Mouse (Mus musculus) stomach, adult 2 months (tissue): ENCODE measurements around the gene Dgkq. TPM values are rescaled to one million over a fixed set of nuclear protein-coding genes. Genes with fewer than 3 reads are reported as not detected.

ENCODE experiments used
- polyA plus RNA-seq: library from polyadenylated mRNA; depleted of rRNA; stranded (reverse); fragments of >200 nt; gene quantifications from 2 replicates; pipeline ENCODE4 v1.2.3, GENCODE M21; 2012; rRNA removed

Dgkq gene
- polyA plus RNA-seq, result 5.6 TPM in 2 replicates

GRCm38 (mm10) chr5:108668977-108669936 is at the start of gene Dgkq:
Gene Dgkq (minus strand): TSS chr5:108669672.

GRCm38 (mm10) chr5:108692271-108692670 is 22.8 kb upstream of the Dgkq start, which contains the start of gene Fgfrl1:
Gene Fgfrl1 (plus strand): TSS chr5:108692382.

GRCm38 (mm10) chr5:108675251-108675816 is 5.9 kb upstream of the Dgkq start, which contains the start of gene Slc26a1:
Gene Slc26a1 (minus strand): TSS chr5:108675569.

GRCm38 (mm10) chr5:108659698-108660631 is 9.5 kb downstream of the Dgkq start, which contains the start of gene Idua:
Gene Idua (plus strand): TSS chr5:108660331.

GRCm38 (mm10) chr5:108629634-108630483 is 39.6 kb downstream of the Dgkq start, which contains the start of the genes Gak and Tmem175:
Gene Gak (minus strand): TSS chr5:108629755.
Gene Tmem175 (plus strand): TSS chr5:108629770.

Other genes with a start within 250 kb of the Dgkq start
- gene Atp5k, start 235.2 kb downstream of the Dgkq start, polyA plus RNA-seq, result 23.2 and 25.8 TPM in 2 replicates
- 14.7 and 20.7 TPM in 2 replicates for gene Mfsd7a, start 220.8 kb downstream of the Dgkq start, polyA plus RNA-seq
- 4.5 and 6.3 TPM in 2 replicates for gene Pcgf3, start 208.4 kb downstream of the Dgkq start, polyA plus RNA-seq
- gene Cplx1, start 119.6 kb downstream of the Dgkq start, polyA plus RNA-seq, result 0.22 and 0.42 TPM in 2 replicates
- gene Gak, start 39.9 kb downstream of the Dgkq start, polyA plus RNA-seq, result 48.0 and 52.9 TPM in 2 replicates
- gene Tmem175, start 39.9 kb downstream of the Dgkq start, polyA plus RNA-seq, result 19.2 and 21.3 TPM in 2 replicates
- 10.5 and 10.8 TPM in 2 replicates for gene Idua, start 9.3 kb downstream of the Dgkq start, polyA plus RNA-seq
- 0.05 TPM in 1 of 2 replicates, not detected in the other for gene Slc26a1, start 5.9 kb upstream of the Dgkq start, polyA plus RNA-seq
- 24.7 and 26.5 TPM in 2 replicates for gene Fgfrl1, start 22.7 kb upstream of the Dgkq start, polyA plus RNA-seq
- gene Rnf212, start 105.3 kb upstream of the Dgkq start, polyA plus RNA-seq, result not detected in 2 replicates
- not detected in 2 replicates for gene Tmed11, start 125.7 kb upstream of the Dgkq start, polyA plus RNA-seq
- not detected in 2 replicates for gene Vmn2r8, start 139.2 kb upstream of the Dgkq start, polyA plus RNA-seq
- not detected in 2 replicates for gene Vmn2r9, start 182.9 kb upstream of the Dgkq start, polyA plus RNA-seq